Mouse (Mus musculus): ENCODE data around the gene Mtfr2.

DNA sequence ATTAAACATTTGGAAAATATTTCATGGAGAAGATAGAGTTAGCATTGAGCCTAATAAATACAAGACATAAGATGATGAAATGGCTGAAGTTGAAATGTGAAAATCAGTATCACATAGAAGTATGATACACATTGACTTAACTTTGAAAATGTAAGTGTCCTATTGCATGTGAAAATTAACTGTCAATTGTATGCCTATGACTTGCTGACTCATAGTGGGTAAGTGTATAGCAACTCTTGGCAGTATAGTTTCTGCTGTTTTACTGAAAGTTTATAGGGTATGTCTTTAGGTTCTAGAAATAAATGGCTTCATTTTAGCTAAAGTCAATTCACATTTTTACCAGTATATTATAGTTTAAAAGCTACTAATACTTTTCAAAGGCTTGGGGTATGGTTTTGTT lies 21.3 kb upstream of the Mtfr2 start:
- TF ChIP-seq CTCF (IDR thresholded peaks at IDR 0.05; ENCODE audit: borderline replicate concordance, insufficient read depth, low read depth, low read length) = no peak
- no peak for TF ChIP-seq POLR2A (IDR thresholded peaks at IDR 0.05; ENCODE audit: borderline replicate concordance, insufficient read depth, low read length)
